Mouse (Mus musculus): ENCODE results near the gene Ryr2. TPM values are rescaled to one million over a fixed set of nuclear protein-coding genes. Genes with fewer than 3 reads are reported as not detected.

Ryr2 gene
- polyA plus RNA-seq, 1 experiment from 2014 or later = 0.12 TPM

GRCm38 (mm10) chr13:11933334-11933733, 173.4 kb downstream of the Ryr2 start:
- Histone ChIP-seq H3K4me1 (replicated peaks) (no peaks in the 10 kb centered on the region), H3K27me3 (no peaks in the 10 kb centered on the region), H3K9ac (no peak overlapping the region), H3K4me2 (no peak overlapping the region), H3K9me3 (replicated peaks) (no peaks in the 10 kb centered on the region), H3K4me3 (replicated peaks) (no peak overlapping the region), H3K27ac (no peak overlapping the region), H3K36me3 (no peaks in the 10 kb centered on the region)
- DNase-seq (no peak), ATAC-seq (ENCODE audit: low read depth) (no peak)

GRCm38 (mm10) chr13:11928709-11929108, 178.0 kb downstream of the Ryr2 start:
- Histone ChIP-seq H3K4me3 (replicated peaks) (no peak overlapping the region), H3K27ac (no peak overlapping the region), H3K4me1 (replicated peaks) (peaks cover 15% of the 10 kb centered on the region), H3K9me3 (replicated peaks) (no peaks in the 10 kb centered on the region), H3K4me2 (no peak overlapping the region), H3K36me3 (no peaks in the 10 kb centered on the region), H3K27me3 (no peaks in the 10 kb centered on the region), H3K9ac (no peak overlapping the region)
- ATAC-seq (ENCODE audit: low read depth) (no peak), DNase-seq (no peak)
- WGBS (ENCODE audit: insufficient replicate concordance) = 66% methylated on average over 3 of the region's 3 CpGs

DNA sequence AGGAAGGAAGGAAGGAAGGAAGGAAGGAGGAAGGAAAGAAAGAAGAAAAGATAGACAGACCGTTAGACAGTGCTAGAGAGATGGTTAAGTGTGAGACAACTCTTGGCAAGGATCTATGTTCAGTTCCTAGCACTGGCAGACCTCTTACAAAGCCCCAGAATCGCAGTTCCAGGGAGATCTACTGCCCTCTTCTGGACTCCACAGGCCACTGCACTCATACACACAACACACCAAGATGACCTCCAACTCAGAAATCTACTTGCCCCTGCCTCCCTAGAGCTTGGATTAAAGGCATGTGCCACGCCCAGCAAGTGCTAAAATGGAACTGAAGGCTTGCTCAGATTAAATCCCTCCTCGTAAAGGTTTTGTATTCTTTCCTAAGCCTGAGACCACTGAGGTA, 179.0 kb downstream of the Ryr2 start:
- 66% methylated on average over 4 of the region's 4 CpGs for WGBS (ENCODE audit: insufficient replicate concordance)
- ATAC-seq (ENCODE audit: low read depth) (no peak), DNase-seq (no peak)
- no peak overlapping the region for H3K9ac ChIP-seq
- H3K4me1 ChIP-seq (replicated peaks) = peaks cover 15% of the 10 kb centered on the region
- no peaks in the 10 kb centered on the region for H3K27me3 ChIP-seq
- no peak overlapping the region for H3K4me3 ChIP-seq (replicated peaks)
- H3K9me3 ChIP-seq (replicated peaks) = no peaks in the 10 kb centered on the region
- H3K36me3 ChIP-seq = no peaks in the 10 kb centered on the region
- no peak overlapping the region for H3K27ac ChIP-seq
- H3K4me2 ChIP-seq = no peak overlapping the region

DNA sequence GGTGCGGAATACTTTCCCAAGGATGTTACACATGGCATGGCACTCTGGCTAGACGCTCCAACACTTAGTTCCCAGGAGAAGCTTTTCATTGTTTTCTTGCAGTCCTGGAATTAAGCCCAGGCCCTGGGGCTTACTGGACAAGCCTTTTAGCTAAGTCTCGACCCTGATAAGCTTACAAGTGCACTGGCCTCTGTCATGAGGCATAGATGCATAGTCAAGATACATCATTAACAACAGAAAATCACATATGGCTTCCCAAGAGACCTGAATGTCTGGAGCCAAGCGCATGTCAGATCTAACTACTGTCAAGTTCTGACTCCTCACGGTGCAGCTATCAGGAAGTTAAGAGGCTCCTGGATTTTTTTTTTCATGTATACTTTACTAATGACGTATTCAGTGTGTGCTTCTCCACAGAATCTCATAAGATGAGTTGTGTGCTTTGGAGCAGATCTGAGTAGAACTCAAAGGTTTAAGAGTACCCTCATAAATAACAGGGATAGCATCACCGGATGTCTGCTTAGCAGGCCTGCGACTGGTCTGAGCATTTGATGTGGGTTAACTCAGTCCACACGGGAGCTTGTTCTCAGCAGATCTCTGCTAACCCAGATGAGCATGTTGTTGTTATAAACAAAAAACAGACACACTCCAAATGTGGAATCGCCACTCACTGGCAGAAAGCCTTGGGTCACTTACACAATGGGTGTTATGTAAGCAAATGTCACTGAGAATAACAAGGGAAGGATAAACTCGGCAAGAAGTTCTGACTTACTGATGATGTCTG, 179.8 kb downstream of the Ryr2 start:
- Histone ChIP-seq H3K4me2 (no peak overlapping the region), H3K9me3 (replicated peaks) (no peaks in the 10 kb centered on the region), H3K4me3 (replicated peaks) (no peak overlapping the region), H3K27ac (no peak overlapping the region), H3K9ac (no peak overlapping the region), H3K27me3 (no peaks in the 10 kb centered on the region), H3K4me1 (replicated peaks) (peaks cover 15% of the 10 kb centered on the region), H3K36me3 (no peaks in the 10 kb centered on the region)
- no peak for DNase-seq
- WGBS (ENCODE audit: insufficient replicate concordance) = 69% methylated on average over 11 of the region's 11 CpGs
- no peak for ATAC-seq (ENCODE audit: low read depth)

GRCm38 (mm10) chr13:11926215-11926614, 180.5 kb downstream of the Ryr2 start:
- H3K27ac ChIP-seq = no peak overlapping the region
- peaks cover 15% of the 10 kb centered on the region for H3K4me1 ChIP-seq (replicated peaks)
- ATAC-seq (ENCODE audit: low read depth) = no peak
- H3K9me3 ChIP-seq (replicated peaks) = no peaks in the 10 kb centered on the region
- no peak overlapping the region for H3K4me3 ChIP-seq (replicated peaks)
- WGBS (ENCODE audit: insufficient replicate concordance) = 75% methylated on average over 2 of the region's 2 CpGs
- no peak for DNase-seq
- no peaks in the 10 kb centered on the region for H3K27me3 ChIP-seq
- H3K36me3 ChIP-seq = no peaks in the 10 kb centered on the region
- no peak overlapping the region for H3K9ac ChIP-seq
- H3K4me2 ChIP-seq = no peak overlapping the region

DNA sequence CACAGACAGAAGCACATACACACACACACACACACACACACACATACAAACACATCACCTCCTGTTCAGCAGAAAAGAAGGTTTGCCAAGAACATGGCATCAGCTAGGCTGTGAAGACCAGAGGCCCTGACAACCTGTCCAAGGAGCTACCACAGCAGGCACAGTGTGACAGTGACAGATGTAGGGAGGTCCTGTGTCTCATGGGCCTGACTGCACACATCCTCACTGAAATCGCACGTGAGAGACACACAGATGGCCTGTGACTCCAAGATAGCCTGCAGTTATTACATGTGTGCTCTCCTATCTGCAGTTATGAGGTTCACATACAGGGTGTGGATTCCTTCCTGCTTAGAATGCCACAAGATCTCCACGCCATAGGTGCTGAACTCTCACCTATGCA, 182.0 kb downstream of the Ryr2 start:
- 42% methylated on average over 3 of the region's 3 CpGs for WGBS (ENCODE audit: insufficient replicate concordance)

DNA sequence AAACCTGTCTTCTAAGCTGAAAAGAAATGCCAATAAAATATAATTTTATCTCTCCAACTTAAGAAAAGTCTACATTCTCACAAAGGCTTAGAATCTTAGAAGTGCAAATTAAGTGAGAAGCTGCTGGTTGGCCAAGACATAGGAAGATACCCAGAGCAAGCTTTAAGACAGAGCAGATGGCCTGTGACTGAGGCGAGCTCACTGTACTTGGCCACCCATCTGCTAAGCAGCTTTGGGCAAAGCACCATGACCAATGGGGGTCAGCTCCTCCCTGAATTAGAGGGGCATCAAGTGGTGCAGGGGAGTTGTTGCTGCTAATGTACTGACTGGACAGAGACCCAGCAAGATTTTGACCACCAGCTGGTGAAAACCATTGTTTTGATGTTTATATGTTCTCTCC, 186.2 kb downstream of the Ryr2 start:
- no peak overlapping the region for H3K9ac ChIP-seq
- DNase-seq (no peak), ATAC-seq (ENCODE audit: low read depth) (no peak)
- 71% methylated on average over 1 of the region's 1 CpGs for WGBS (ENCODE audit: insufficient replicate concordance)
- H3K36me3 ChIP-seq = no peaks in the 10 kb centered on the region
- H3K9me3 ChIP-seq (replicated peaks) = no peaks in the 10 kb centered on the region
- H3K4me3 ChIP-seq (replicated peaks) = no peak overlapping the region
- H3K27ac ChIP-seq = no peak overlapping the region
- H3K4me1 ChIP-seq (replicated peaks) = peaks cover 15% of the 10 kb centered on the region
- no peaks in the 10 kb centered on the region for H3K27me3 ChIP-seq
- no peak overlapping the region for H3K4me2 ChIP-seq

More for the DNA sequence above, 182.0 kb downstream of the Ryr2 start:
- H3K4me2 ChIP-seq = peak overlapping the region; percentile 25
- peak; percentile 100 for ATAC-seq (ENCODE audit: low read depth)
- H3K9me3 ChIP-seq (replicated peaks) = no peaks in the 10 kb centered on the region
- H3K4me1 ChIP-seq (replicated peaks) = peaks cover 15% of the 10 kb centered on the region
- DNase-seq = peak; percentile 51
- peak overlapping the region; percentile 56 for H3K9ac ChIP-seq
- H3K27me3 ChIP-seq = no peaks in the 10 kb centered on the region
- H3K36me3 ChIP-seq = no peaks in the 10 kb centered on the region
- peak overlapping the region; percentile 30 for H3K4me3 ChIP-seq (replicated peaks)
- peak overlapping the region; percentile 77 for H3K27ac ChIP-seq

DNA sequence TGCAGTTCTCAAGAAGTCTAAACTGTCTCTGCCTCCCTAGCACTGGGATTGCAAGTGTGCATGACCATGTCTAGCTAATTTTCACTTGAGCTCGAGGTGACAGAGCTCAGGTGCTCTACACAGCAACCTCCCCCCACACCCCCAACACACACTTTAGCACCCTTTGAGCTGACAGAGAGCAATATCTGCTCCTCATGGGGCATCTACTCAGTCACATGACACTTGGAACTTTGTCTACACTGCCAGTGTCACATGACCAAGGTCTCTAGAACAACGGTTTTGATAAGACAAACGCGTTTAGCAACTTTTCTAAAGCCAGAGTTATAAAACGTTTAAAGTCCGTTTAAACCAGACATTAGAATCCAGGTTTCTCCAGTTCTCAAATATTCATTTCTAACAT, 187.3 kb downstream of the Ryr2 start:
- H3K27ac ChIP-seq = no peak overlapping the region
- H3K36me3 ChIP-seq = no peaks in the 10 kb centered on the region
- ATAC-seq (ENCODE audit: low read depth) (no peak), DNase-seq (no peak)
- no peak overlapping the region for H3K9ac ChIP-seq
- no peak overlapping the region for H3K4me2 ChIP-seq
- WGBS (ENCODE audit: insufficient replicate concordance) = 79% methylated on average over 6 of the region's 6 CpGs
- H3K27me3 ChIP-seq = no peaks in the 10 kb centered on the region
- H3K9me3 ChIP-seq (replicated peaks) = no peaks in the 10 kb centered on the region
- H3K4me3 ChIP-seq (replicated peaks) = no peak overlapping the region
- peaks cover 7% of the 10 kb centered on the region; the same call in 1 of the 2 replicates for H3K4me1 ChIP-seq (replicated peaks)

GRCm38 (mm10) chr13:11915619-11916018, 191.1 kb downstream of the Ryr2 start:
- ATAC-seq (ENCODE audit: low read depth) (peak; percentile 39; the same call in 1 of the 2 replicates), DNase-seq (no peak)
- no peak overlapping the region for H3K27ac ChIP-seq
- H3K4me1 ChIP-seq (replicated peaks) = 0 out of 2 replicates have a peak, but pooled peaks cover 6% of the 10 kb centered on the region
- WGBS (ENCODE audit: insufficient replicate concordance) = 24% methylated on average over 2 of the region's 2 CpGs
- no peak overlapping the region for H3K9ac ChIP-seq
- no peaks in the 10 kb centered on the region for H3K9me3 ChIP-seq (replicated peaks)
- H3K27me3 ChIP-seq = no peaks in the 10 kb centered on the region
- H3K4me2 ChIP-seq = no peak overlapping the region
- no peaks in the 10 kb centered on the region for H3K36me3 ChIP-seq
- H3K4me3 ChIP-seq (replicated peaks) = no peak overlapping the region

- H3K9me3 ChIP-seq (replicated peaks) = no peaks in the 10 kb centered on the region
- H3K36me3 ChIP-seq = no peaks in the 10 kb centered on the region
- 0 out of 2 replicates have a peak, but pooled peaks cover 6% of the 10 kb centered on the region for H3K4me1 ChIP-seq (replicated peaks)
- 52% methylated on average over 3 of the region's 3 CpGs for WGBS (ENCODE audit: insufficient replicate concordance)
- no peak overlapping the region for H3K4me3 ChIP-seq (replicated peaks)
- ATAC-seq (ENCODE audit: low read depth) (no peak), DNase-seq (no peak)
- H3K27me3 ChIP-seq = no peaks in the 10 kb centered on the region
- H3K4me2 ChIP-seq = no peak overlapping the region
- H3K27ac ChIP-seq = no peak overlapping the region
- no peak overlapping the region for H3K9ac ChIP-seq
Measured at GRCm38 (mm10) chr13:11914682-11915081, 192.1 kb downstream of the Ryr2 start.

DNA sequence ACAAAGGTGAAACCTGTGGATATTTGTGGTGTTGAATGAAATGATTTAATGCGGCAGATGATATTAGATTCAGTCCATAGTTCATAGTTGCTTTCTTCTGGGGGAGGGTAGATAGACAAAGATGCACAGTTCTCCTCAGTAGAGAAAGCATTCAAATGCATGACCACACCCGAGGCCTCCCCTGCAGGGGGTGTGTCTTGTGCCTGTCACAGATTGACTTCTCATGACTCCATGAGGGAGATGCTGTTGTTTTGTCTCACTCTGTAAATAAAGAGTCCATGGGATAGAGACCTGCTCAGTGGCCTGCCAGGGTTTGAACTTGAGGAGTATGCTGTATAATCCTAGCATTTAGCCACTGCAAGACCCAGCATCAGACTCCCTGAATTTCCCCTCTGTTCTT, 194.5 kb downstream of the Ryr2 start:
- no peak overlapping the region for H3K4me3 ChIP-seq (replicated peaks)
- ATAC-seq (ENCODE audit: low read depth) (peak; percentile 18; the same call in 1 of the 2 replicates), DNase-seq (no peak)
- H3K36me3 ChIP-seq = no peaks in the 10 kb centered on the region
- H3K4me2 ChIP-seq = no peak overlapping the region
- 0 out of 2 replicates have a peak, but pooled peaks cover 6% of the 10 kb centered on the region for H3K4me1 ChIP-seq (replicated peaks)
- 54% methylated on average over 2 of the region's 2 CpGs for WGBS (ENCODE audit: insufficient replicate concordance)
- H3K27me3 ChIP-seq = no peaks in the 10 kb centered on the region
- no peak overlapping the region for H3K9ac ChIP-seq
- H3K27ac ChIP-seq = no peak overlapping the region
- H3K9me3 ChIP-seq (replicated peaks) = no peaks in the 10 kb centered on the region

DNA sequence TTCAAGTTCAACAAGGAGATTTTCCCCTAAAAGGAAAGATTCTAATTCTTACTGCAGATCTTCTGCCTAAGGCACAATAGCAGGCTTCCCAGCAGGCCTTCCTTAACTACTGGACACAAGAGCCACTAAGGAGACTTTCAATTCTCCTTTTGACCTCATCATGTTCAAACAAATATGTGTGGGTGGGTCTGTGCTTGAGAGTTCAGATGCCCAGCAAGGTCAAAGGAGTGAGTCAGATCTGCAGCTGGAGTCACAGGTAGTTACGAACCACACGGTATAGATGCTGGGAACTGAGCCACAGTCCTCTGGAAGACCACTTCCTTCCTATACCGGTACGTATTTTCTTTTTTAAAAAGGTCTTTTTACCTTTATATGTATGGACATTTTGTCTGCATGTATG, 198.6 kb downstream of the Ryr2 start:
- DNase-seq (no peak), ATAC-seq (ENCODE audit: low read depth) (no peak)
- Histone ChIP-seq H3K4me3 (replicated peaks) (no peak overlapping the region), H3K9me3 (replicated peaks) (no peaks in the 10 kb centered on the region), H3K4me2 (no peak overlapping the region), H3K9ac (no peak overlapping the region), H3K27me3 (no peaks in the 10 kb centered on the region), H3K36me3 (no peaks in the 10 kb centered on the region), H3K27ac (no peak overlapping the region), H3K4me1 (replicated peaks) (no peaks in the 10 kb centered on the region)
- 61% methylated on average over 4 of the region's 4 CpGs for WGBS (ENCODE audit: insufficient replicate concordance)

Measured in liver, embryonic 13.5 days (tissue).